Mouse (Mus musculus) forebrain, embryonic 16.5 days (tissue): ENCODE measurements around the gene Map3k4. TPM values are rescaled to one million over a fixed set of nuclear protein-coding genes. Genes with fewer than 3 reads are reported as not detected.

ENCODE experiments used
- ATAC-seq: fragments of 200-750 bp; cut with Nextera tagmentation; 2 replicates; pipeline ENCODE4 v1.8.0; 2017; ENCODE audit warnings: mild to moderate bottlenecking, moderate library complexity
- H3K27ac ChIP-seq: fragments of 300-500 bp; sonication (generic); 2 replicates; pipeline ENCODE4 v1.5.1; 2014; ENCODE audit warnings: low read length, control low read depth
- H3K27me3 ChIP-seq: fragments of 300-500 bp; sonication (generic); replicated peaks from 2 replicates; pipeline ENCODE4 v1.6.1; 2014; ENCODE audit warnings: low read length; ENCODE audit not compliant: control insufficient read depth, insufficient read depth
- H3K36me3 ChIP-seq: fragments of 300-500 bp; sonication (generic); 2 replicates; pipeline ENCODE4 v1.6.1; 2014; ENCODE audit not compliant: control insufficient read depth, insufficient read depth
- H3K4me1 ChIP-seq: fragments of 300-500 bp; sonication (generic); replicated peaks from 2 replicates; pipeline ENCODE4 v1.6.1; 2014; ENCODE audit warnings: low read length; ENCODE audit not compliant: control insufficient read depth, insufficient read depth
- H3K4me2 ChIP-seq: fragments of 300-500 bp; sonication (generic); 2 replicates; pipeline ENCODE4 v1.6.1; 2014; ENCODE audit warnings: mild to moderate bottlenecking, low read length, control low read depth
- H3K4me3 ChIP-seq: fragments of 300-500 bp; sonication (generic); replicated peaks from 2 replicates; pipeline ENCODE4 v1.5.1; 2014; ENCODE audit warnings: mild to moderate bottlenecking, low read length, control low read depth
- H3K9ac ChIP-seq: fragments of 300-500 bp; sonication (generic); replicated peaks from 2 replicates; pipeline ENCODE4 v1.6.1; 2014; ENCODE audit warnings: low read depth, low read length, control low read depth
- H3K9me3 ChIP-seq: fragments of 300-500 bp; sonication (generic); 2 replicates; pipeline ENCODE4 v1.6.1; 2016; ENCODE audit warnings: low read length; ENCODE audit not compliant: control insufficient read depth
- WGBS: fragments of 180-500 bp; shearing (Covaris S2); extraction: QIAGEN DNeasy Blood & Tissue Kit; methylation state at CpG from one replicate; pipeline ENCODE4 v1.1.7; 2014; 5-methylcytosine and 5-hydroxymethylcytosine counted together
- polyA plus RNA-seq: library from polyadenylated mRNA; unstranded; fragments of >200 nt; fragmentation: Nextera tagmentation; extraction: Ambion mirVana; gene quantifications from 2 replicates; pipeline ENCODE4 v1.2.1, GENCODE M21; 2015

Map3k4 gene
- polyA plus RNA-seq, 1 experiment from 2014 or later = 37.8 TPM

DNA sequence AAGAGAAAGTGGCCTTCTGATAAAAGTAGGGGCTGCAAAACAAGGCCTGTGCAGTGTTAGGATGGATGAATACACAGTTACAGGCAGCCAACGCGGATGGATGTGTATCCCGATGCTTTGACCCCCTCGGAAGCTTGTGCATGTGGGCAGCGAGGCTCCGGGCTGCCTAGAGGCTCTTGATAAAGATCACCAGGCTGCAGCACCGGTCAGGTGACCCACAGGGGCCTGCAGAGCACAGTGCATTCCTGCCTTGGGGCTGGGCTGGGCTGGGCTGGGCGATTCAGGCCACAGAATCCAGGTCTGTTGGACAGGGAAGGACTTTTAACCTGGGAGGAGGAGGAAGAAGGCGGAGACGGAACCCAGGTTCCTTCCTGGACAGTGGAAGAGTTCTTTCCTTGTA, 123.0 kb downstream of the Map3k4 start:
- no peak overlapping the region for H3K4me3 ChIP-seq
- 88% methylated on average over 10 of the region's 10 CpGs for WGBS
- no peaks in the 10 kb centered on the region; the same call in 1 of the 2 replicates for H3K36me3 ChIP-seq
- H3K4me1 ChIP-seq = peaks cover 6% of the 10 kb centered on the region
- H3K4me2 ChIP-seq = no peak overlapping the region
- no peak for ATAC-seq
- no peaks in the 10 kb centered on the region for H3K27me3 ChIP-seq
- H3K9me3 ChIP-seq = no peaks in the 10 kb centered on the region
- no peak overlapping the region for H3K27ac ChIP-seq
- no peak overlapping the region for H3K9ac ChIP-seq

DNA sequence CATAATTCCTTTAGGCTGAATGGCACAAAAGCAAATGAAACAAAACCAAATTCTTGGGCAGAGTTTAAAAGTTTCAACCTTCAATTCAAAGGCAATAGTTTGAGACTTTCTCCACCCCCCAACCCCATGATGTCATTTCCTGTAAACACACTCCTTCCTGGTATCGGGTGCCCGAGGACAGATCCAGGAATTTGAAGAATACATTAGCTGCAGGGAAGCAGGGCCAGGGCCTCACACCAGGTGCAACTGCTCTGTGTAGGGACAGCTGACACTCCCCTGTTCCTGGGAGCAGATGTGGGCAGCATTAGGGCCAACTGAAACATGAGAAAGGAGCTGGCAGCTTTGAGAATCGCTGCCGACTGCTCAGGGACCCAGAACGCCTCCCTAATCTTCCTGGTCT, 123.5 kb downstream of the Map3k4 start:
- 61% methylated on average over 5 of the region's 5 CpGs for WGBS
- no peak overlapping the region for H3K9ac ChIP-seq
- H3K4me2 ChIP-seq = no peak overlapping the region
- ATAC-seq = no peak
- H3K36me3 ChIP-seq = no peaks in the 10 kb centered on the region; the same call in 1 of the 2 replicates
- no peaks in the 10 kb centered on the region for H3K9me3 ChIP-seq
- H3K27me3 ChIP-seq = no peaks in the 10 kb centered on the region
- H3K4me1 ChIP-seq = peaks cover 4% of the 10 kb centered on the region
- no peak overlapping the region for H3K4me3 ChIP-seq
- no peak overlapping the region for H3K27ac ChIP-seq

DNA sequence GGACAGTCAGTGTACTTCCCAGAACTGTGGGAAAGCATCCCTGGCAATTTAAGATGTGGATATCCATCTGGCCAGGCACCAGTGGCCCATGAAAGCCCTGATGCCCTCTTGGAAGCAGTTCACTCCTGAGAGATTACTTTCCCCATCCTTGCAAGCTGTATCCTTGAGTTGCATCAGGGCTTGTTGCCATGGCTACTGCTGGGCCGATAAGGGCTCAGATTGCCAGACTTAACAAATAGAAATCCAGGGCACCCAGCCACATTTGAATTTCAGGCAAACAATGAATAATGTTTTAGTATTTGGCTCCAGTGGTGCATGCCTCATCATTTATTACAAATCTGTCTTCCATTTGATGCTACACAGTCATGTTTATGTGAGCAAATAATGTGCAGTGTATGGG, 130.8 kb downstream of the Map3k4 start:
- no peak overlapping the region for H3K9ac ChIP-seq
- H3K4me3 ChIP-seq = no peak overlapping the region
- no peaks in the 10 kb centered on the region for H3K36me3 ChIP-seq
- peak; percentile 82 for ATAC-seq
- no peaks in the 10 kb centered on the region for H3K9me3 ChIP-seq
- peaks cover 10% of the 10 kb centered on the region for H3K4me1 ChIP-seq
- 13% methylated on average over 1 of the region's 1 CpGs for WGBS
- H3K27me3 ChIP-seq = no peaks in the 10 kb centered on the region
- H3K4me2 ChIP-seq = no peak overlapping the region
- H3K27ac ChIP-seq = 0 out of 2 replicates have a peak overlapping the region, but pooled peaks have one; percentile 26

DNA sequence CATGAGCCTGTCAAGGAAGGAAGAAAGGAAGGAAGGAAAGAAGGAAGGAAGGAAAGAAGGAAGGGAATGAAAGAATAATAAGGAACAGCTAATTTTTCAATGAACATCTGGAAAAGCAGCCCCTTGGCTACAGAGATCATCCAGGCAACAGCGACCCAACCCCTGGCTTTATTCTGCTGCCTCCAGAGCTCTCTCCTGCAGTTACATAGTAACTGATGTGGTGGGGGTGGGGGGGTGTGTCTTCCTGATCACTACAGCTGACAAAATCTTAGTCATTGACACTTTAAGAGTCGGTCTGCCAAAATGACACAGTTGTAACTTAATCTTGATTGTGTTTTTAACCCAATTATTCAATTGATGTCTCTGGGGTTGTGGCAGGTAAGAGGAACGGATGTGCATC, 132.3 kb downstream of the Map3k4 start:
- H3K9ac ChIP-seq = no peak overlapping the region
- H3K27me3 ChIP-seq = no peaks in the 10 kb centered on the region
- peaks cover 10% of the 10 kb centered on the region for H3K4me1 ChIP-seq
- no peak overlapping the region for H3K4me3 ChIP-seq
- H3K9me3 ChIP-seq = no peaks in the 10 kb centered on the region
- 77% methylated on average over 3 of the region's 3 CpGs for WGBS
- H3K27ac ChIP-seq = no peak overlapping the region
- ATAC-seq = no peak
- no peak overlapping the region for H3K4me2 ChIP-seq
- no peaks in the 10 kb centered on the region for H3K36me3 ChIP-seq

- WGBS = 96% methylated on average over 4 of the region's 4 CpGs
Observed at GRCm38 (mm10) chr17:12185855-12186254, 132.7 kb downstream of the Map3k4 start.

DNA sequence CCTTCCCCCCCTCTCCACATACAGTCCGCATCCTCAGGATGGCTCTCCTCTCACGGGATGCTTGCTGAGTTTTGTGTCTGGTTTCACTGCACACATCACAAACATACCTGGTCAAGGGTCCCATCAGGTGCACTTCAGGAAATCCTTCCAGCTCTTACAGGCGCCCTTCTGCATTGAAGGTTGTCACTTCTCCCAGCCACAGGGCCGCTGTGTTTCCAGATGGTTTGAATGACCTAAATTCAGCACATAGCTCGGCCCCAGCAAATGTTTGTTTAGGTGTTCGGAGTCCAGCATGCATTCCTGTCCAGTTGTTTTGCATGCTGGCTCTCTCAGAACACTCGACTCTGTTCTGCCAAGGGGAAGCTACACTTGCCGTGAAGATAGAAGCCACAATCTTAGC, 134.3 kb downstream of the Map3k4 start:
- ATAC-seq = no peak
- Histone ChIP-seq H3K9me3 (no peaks in the 10 kb centered on the region), H3K27me3 (no peaks in the 10 kb centered on the region), H3K27ac (no peak overlapping the region), H3K36me3 (no peaks in the 10 kb centered on the region), H3K4me2 (no peak overlapping the region), H3K4me1 (peaks cover 18% of the 10 kb centered on the region), H3K4me3 (no peak overlapping the region), H3K9ac (no peak overlapping the region)
- WGBS = 88% methylated on average over 8 of the region's 8 CpGs

More at GRCm38 (mm10) chr17:12185855-12186254, 132.7 kb downstream of the Map3k4 start:
- Histone ChIP-seq H3K9me3 (no peaks in the 10 kb centered on the region), H3K4me3 (no peak overlapping the region), H3K4me2 (no peak overlapping the region), H3K36me3 (no peaks in the 10 kb centered on the region), H3K4me1 (peaks cover 12% of the 10 kb centered on the region), H3K27me3 (no peaks in the 10 kb centered on the region), H3K27ac (no peak overlapping the region), H3K9ac (no peak overlapping the region)
- ATAC-seq = no peak

DNA sequence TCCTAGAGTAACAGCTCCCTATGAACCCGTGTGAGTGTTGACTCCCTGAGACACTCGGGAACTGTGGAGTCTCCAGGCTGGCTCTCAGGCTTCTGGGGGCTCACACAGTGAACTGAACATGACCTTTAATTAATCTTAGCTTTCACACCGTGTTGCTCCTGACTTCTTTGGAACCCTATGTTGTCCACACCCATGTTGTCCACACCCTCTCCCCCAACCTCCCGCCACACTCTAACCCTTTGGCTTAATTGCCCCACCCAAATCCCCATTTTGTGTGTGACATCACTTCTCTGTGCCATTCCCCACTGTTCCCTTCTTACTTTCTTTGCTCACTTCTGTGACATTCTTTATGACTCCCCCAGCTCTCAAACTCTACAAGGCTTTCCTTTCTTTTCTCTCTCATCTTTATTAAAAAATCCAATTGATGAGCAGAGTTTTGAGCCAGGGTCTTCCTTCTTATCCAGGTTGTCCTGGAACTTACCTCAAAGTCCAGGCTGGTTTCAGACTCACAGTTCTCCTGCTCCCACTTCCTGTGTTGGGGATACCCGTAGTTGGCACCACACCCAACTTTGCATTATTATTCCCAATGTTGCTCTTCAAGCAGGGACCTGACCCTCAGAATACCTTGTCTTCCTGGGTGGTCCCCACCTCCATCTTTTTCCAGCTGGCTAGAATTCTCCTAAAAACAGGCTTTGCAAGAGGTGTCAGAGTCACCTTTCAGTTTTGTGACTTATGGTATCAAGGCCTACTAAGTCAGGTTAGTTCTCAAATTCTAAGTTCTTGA, 135.7 kb downstream of the Map3k4 start:
- Histone ChIP-seq H3K27ac (no peak overlapping the region), H3K4me1 (peaks cover 21% of the 10 kb centered on the region), H3K27me3 (no peaks in the 10 kb centered on the region), H3K9me3 (no peaks in the 10 kb centered on the region), H3K36me3 (no peaks in the 10 kb centered on the region), H3K4me3 (no peak overlapping the region), H3K9ac (no peak overlapping the region), H3K4me2 (no peak overlapping the region)
- WGBS = 83% methylated on average over 5 of the region's 5 CpGs
- ATAC-seq = no peak

DNA sequence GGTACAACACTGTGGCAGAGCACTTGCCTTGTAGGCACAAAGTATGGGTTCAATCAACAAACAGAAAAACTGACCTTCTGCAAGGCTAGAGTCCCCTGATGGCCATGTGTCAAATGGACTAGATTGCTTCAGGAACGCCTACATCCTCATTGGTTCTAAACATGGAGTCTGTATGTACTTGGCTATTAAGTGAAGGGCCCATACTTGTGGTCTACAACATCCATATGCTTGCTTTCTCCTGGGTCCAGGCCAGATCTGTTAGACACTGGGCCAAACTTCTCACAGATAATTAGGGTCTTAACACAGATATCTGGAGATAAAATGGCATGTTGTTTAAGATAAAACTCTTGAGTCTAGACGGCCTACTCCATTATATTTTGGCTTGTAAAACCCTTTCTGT, 138.8 kb downstream of the Map3k4 start:
- Histone ChIP-seq H3K9me3 (peaks cover 5% of the 10 kb centered on the region), H3K36me3 (no peaks in the 10 kb centered on the region), H3K4me3 (no peak overlapping the region), H3K27me3 (no peaks in the 10 kb centered on the region), H3K9ac (no peak overlapping the region), H3K27ac (no peak overlapping the region), H3K4me2 (no peak overlapping the region), H3K4me1 (peaks cover 13% of the 10 kb centered on the region)
- ATAC-seq = no peak
- 64% methylated on average over 2 of the region's 2 CpGs for WGBS

DNA sequence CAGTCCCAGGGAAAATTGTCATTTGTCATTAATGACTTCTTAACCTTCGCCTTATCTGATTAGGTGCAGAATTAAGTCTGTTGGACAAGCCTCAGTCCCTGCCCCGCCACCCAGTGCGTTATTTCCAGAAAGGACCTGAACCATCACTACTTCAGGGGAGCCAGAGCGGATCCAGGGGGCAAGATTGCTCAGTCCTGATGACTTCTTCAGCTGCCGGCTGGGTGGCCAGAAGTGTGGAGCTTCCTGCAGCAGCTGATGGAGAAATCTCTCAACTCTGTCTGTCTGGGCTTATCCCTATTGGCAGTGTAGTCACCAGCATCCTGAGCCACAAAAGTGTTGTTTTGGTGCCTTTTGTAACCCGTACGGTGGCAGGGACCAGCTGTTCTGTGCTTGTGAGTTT, 139.3 kb downstream of the Map3k4 start:
- Histone ChIP-seq H3K27ac (no peak overlapping the region), H3K9me3 (peaks cover 5% of the 10 kb centered on the region), H3K36me3 (no peaks in the 10 kb centered on the region), H3K4me1 (peaks cover 13% of the 10 kb centered on the region), H3K27me3 (no peaks in the 10 kb centered on the region), H3K4me2 (no peak overlapping the region), H3K4me3 (no peak overlapping the region), H3K9ac (no peak overlapping the region)
- 83% methylated on average over 7 of the region's 7 CpGs for WGBS
- ATAC-seq = no peak
